Mouse (Mus musculus) hindbrain, embryonic 12.5 days (tissue): Measurements from ENCODE around the gene Elovl6. TPM values are rescaled to one million over a fixed set of nuclear protein-coding genes. Genes with fewer than 3 reads are reported as not detected.
A peak's percentile ranks its signal among the peaks of the same experiment; 100 is the strongest.

Experiments used
- ATAC-seq: fragments of 200-750 bp; cut with Nextera tagmentation; 2 replicates; pipeline ENCODE4 v1.8.0; 2017; ENCODE audit warnings: moderate TSS enrichment; ENCODE audit not compliant: low FRiP score
- H3K27ac ChIP-seq: fragments of 300-500 bp; sonication (generic); 2 replicates; pipeline ENCODE4 v1.5.1; 2016; ENCODE audit warnings: mild to moderate bottlenecking
- H3K27me3 ChIP-seq: fragments of 300-500 bp; sonication (generic); 2 replicates; pipeline ENCODE4 v1.6.1; 2016; ENCODE audit warnings: mild to moderate bottlenecking
- H3K36me3 ChIP-seq: fragments of 300-500 bp; sonication (generic); 2 replicates; pipeline ENCODE4 v1.6.1; 2016; ENCODE audit warnings: mild to moderate bottlenecking
- H3K4me1 ChIP-seq: fragments of 300-500 bp; sonication (generic); 2 replicates; pipeline ENCODE4 v1.6.1; 2016
- H3K4me2 ChIP-seq: fragments of 300-500 bp; sonication (generic); replicated peaks from 2 replicates; pipeline ENCODE4 v1.6.1; 2016; ENCODE audit warnings: mild to moderate bottlenecking
- H3K4me3 ChIP-seq: fragments of 300-500 bp; sonication (generic); 2 replicates; pipeline ENCODE4 v1.5.1; 2016; ENCODE audit warnings: mild to moderate bottlenecking
- H3K9ac ChIP-seq: fragments of 300-500 bp; sonication (generic); 2 replicates; pipeline ENCODE4 v1.6.1; 2016; ENCODE audit warnings: mild to moderate bottlenecking, moderate library complexity
- H3K9me3 ChIP-seq: fragments of 300-500 bp; sonication (generic); replicated peaks from 2 replicates; pipeline ENCODE4 v1.6.1; 2016; ENCODE audit warnings: mild to moderate bottlenecking
- WGBS: fragments of 180-500 bp; shearing (Covaris S2); methylation state at CpG from one replicate; pipeline ENCODE4 v1.1.7; 2016; 5-methylcytosine and 5-hydroxymethylcytosine counted together
- polyA plus RNA-seq: library from polyadenylated mRNA; unstranded; fragments of >200 nt; fragmentation: Nextera tagmentation; extraction: Ambion mirVana; gene quantifications from 2 replicates; pipeline ENCODE4 v1.2.1, GENCODE M21; 2016

Gene Elovl6
- polyA plus RNA-seq, result 33.1 and 39.2 TPM in 2 replicates

- H3K4me3 ChIP-seq, result peak within 1 kb of the TSS; percentile 88
- H3K27me3 ChIP-seq, result no peaks in the 10 kb centered on the region
- peaks cover 23% of the 10 kb centered on the region for H3K4me1 ChIP-seq
- H3K27ac ChIP-seq, result peak within 1 kb of the TSS; percentile 99
- peak; percentile 67 for ATAC-seq
- H3K9me3 ChIP-seq, result no peaks in the 10 kb centered on the region
- under 1% methylated on average over 35 of the region's 35 CpGs for WGBS
- H3K36me3 ChIP-seq, result no peaks in the 10 kb centered on the region
- H3K4me2 ChIP-seq, result peak within 1 kb of the TSS; percentile 69
- H3K9ac ChIP-seq, result peak within 1 kb of the TSS; percentile 97
These were observed at the start of gene Elovl6 for GRCm38 (mm10) chr3:129532180-129532864. Gene Elovl6, plus strand, starts transcription at chr3:129532355.

- no peak overlapping the region for H3K9ac ChIP-seq
- no peaks in the 10 kb centered on the region for H3K9me3 ChIP-seq
- no peaks in the 10 kb centered on the region for H3K36me3 ChIP-seq
- H3K27ac ChIP-seq, result no peak overlapping the region
- H3K4me3 ChIP-seq, result no peak overlapping the region
- H3K27me3 ChIP-seq, result no peaks in the 10 kb centered on the region
- no peak for ATAC-seq
- WGBS, result 89% methylated on average over 4 of the region's 4 CpGs
- H3K4me2 ChIP-seq, result no peak overlapping the region
- no peaks in the 10 kb centered on the region for H3K4me1 ChIP-seq
These were observed 43.4 kb upstream of the Elovl6 start for GRCm38 (mm10) chr3:129488774-129489173.

GRCm38 (mm10) chr3:129494123-129494522 is 38.0 kb upstream of the Elovl6 start:
- Histone ChIP-seq H3K9me3 (no peaks in the 10 kb centered on the region), H3K27ac (no peak overlapping the region), H3K9ac (no peak overlapping the region), H3K36me3 (no peaks in the 10 kb centered on the region), H3K4me3 (no peak overlapping the region), H3K27me3 (no peaks in the 10 kb centered on the region), H3K4me2 (no peak overlapping the region), H3K4me1 (no peaks in the 10 kb centered on the region)
- ATAC-seq, result no peak
- 93% methylated on average over 10 of the region's 10 CpGs for WGBS

GRCm38 (mm10) chr3:129494731-129495130 is 37.4 kb upstream of the Elovl6 start:
- ATAC-seq, result no peak
- Histone ChIP-seq H3K4me1 (no peaks in the 10 kb centered on the region), H3K9me3 (no peaks in the 10 kb centered on the region), H3K36me3 (no peaks in the 10 kb centered on the region), H3K4me2 (no peak overlapping the region), H3K9ac (no peak overlapping the region), H3K27ac (no peak overlapping the region), H3K4me3 (no peak overlapping the region), H3K27me3 (no peaks in the 10 kb centered on the region)
- WGBS, result 95% methylated on average over 4 of the region's 4 CpGs

- 92% methylated on average over 7 of the region's 7 CpGs for WGBS
- ATAC-seq, result no peak
- no peak overlapping the region for H3K4me3 ChIP-seq
- H3K9ac ChIP-seq, result no peak overlapping the region
- no peaks in the 10 kb centered on the region for H3K27me3 ChIP-seq
- no peaks in the 10 kb centered on the region for H3K9me3 ChIP-seq
- no peaks in the 10 kb centered on the region for H3K4me1 ChIP-seq
- H3K36me3 ChIP-seq, result no peaks in the 10 kb centered on the region
- H3K27ac ChIP-seq, result no peak overlapping the region
- no peak overlapping the region for H3K4me2 ChIP-seq
These were observed 28.4 kb upstream of the Elovl6 start for GRCm38 (mm10) chr3:129503781-129504180.

- Histone ChIP-seq H3K9me3 (no peaks in the 10 kb centered on the region), H3K27ac (no peak overlapping the region), H3K4me3 (no peak overlapping the region), H3K27me3 (no peaks in the 10 kb centered on the region), H3K36me3 (no peaks in the 10 kb centered on the region), H3K9ac (no peak overlapping the region), H3K4me1 (no peaks in the 10 kb centered on the region), H3K4me2 (no peak overlapping the region)
- WGBS, result 85% methylated on average over 6 of the region's 6 CpGs
- no peak for ATAC-seq
These were observed 27.2 kb upstream of the Elovl6 start for GRCm38 (mm10) chr3:129504928-129505327.

GRCm38 (mm10) chr3:129507736-129508135 is 24.4 kb upstream of the Elovl6 start:
- no peak for ATAC-seq
- Histone ChIP-seq H3K4me1 (no peaks in the 10 kb centered on the region), H3K27ac (no peak overlapping the region), H3K27me3 (no peaks in the 10 kb centered on the region), H3K9ac (no peak overlapping the region), H3K4me2 (no peak overlapping the region), H3K4me3 (no peak overlapping the region), H3K9me3 (no peaks in the 10 kb centered on the region), H3K36me3 (no peaks in the 10 kb centered on the region)
- 94% methylated on average over 1 of the region's 1 CpGs for WGBS

- H3K9me3 ChIP-seq, result no peaks in the 10 kb centered on the region
- H3K4me2 ChIP-seq, result no peak overlapping the region
- H3K9ac ChIP-seq, result no peak overlapping the region
- H3K4me1 ChIP-seq, result no peaks in the 10 kb centered on the region
- no peaks in the 10 kb centered on the region for H3K36me3 ChIP-seq
- no peak for ATAC-seq
- H3K4me3 ChIP-seq, result no peak overlapping the region
- H3K27me3 ChIP-seq, result no peaks in the 10 kb centered on the region
- H3K27ac ChIP-seq, result no peak overlapping the region
These were observed 23.6 kb upstream of the Elovl6 start for GRCm38 (mm10) chr3:129508571-129508970.

- H3K4me3 ChIP-seq, result no peak overlapping the region
- 92% methylated on average over 10 of the region's 10 CpGs for WGBS
- ATAC-seq, result no peak
These were observed 22.4 kb upstream of the Elovl6 start for GRCm38 (mm10) chr3:129509725-129510124.

GRCm38 (mm10) chr3:129515863-129516436 is 16.2 kb upstream of the Elovl6 start:
- H3K36me3 ChIP-seq, result no peaks in the 10 kb centered on the region
- no peak for ATAC-seq
- no peaks in the 10 kb centered on the region for H3K27me3 ChIP-seq

More at GRCm38 (mm10) chr3:129509725-129510124, 22.4 kb upstream of the Elovl6 start:
- Histone ChIP-seq H3K9me3 (no peaks in the 10 kb centered on the region), H3K9ac (no peak overlapping the region), H3K27me3 (no peaks in the 10 kb centered on the region), H3K4me2 (no peak overlapping the region), H3K27ac (no peak overlapping the region), H3K4me1 (no peaks in the 10 kb centered on the region), H3K36me3 (no peaks in the 10 kb centered on the region)

GRCm38 (mm10) chr3:129520499-129520898 is 11.7 kb upstream of the Elovl6 start:
- Histone ChIP-seq H3K4me2 (no peak overlapping the region), H3K9me3 (no peaks in the 10 kb centered on the region), H3K4me3 (no peak overlapping the region), H3K36me3 (no peaks in the 10 kb centered on the region), H3K9ac (no peak overlapping the region), H3K27ac (no peak overlapping the region), H3K27me3 (no peaks in the 10 kb centered on the region), H3K4me1 (no peaks in the 10 kb centered on the region)
- WGBS, result 77% methylated on average over 4 of the region's 4 CpGs
- no peak for ATAC-seq

More at GRCm38 (mm10) chr3:129515863-129516436, 16.2 kb upstream of the Elovl6 start:
- WGBS, result 95% methylated on average over 3 of the region's 3 CpGs
- Histone ChIP-seq H3K9ac (no peak overlapping the region), H3K27ac (no peak overlapping the region), H3K4me2 (no peak overlapping the region), H3K9me3 (no peaks in the 10 kb centered on the region), H3K4me3 (no peak overlapping the region), H3K4me1 (no peaks in the 10 kb centered on the region)

- Histone ChIP-seq H3K4me3 (no peak overlapping the region), H3K4me2 (no peak overlapping the region), H3K27me3 (no peaks in the 10 kb centered on the region), H3K9ac (no peak overlapping the region), H3K4me1 (no peaks in the 10 kb centered on the region), H3K36me3 (no peaks in the 10 kb centered on the region), H3K27ac (no peak overlapping the region), H3K9me3 (no peaks in the 10 kb centered on the region)
- ATAC-seq, result no peak
- WGBS, result 91% methylated on average over 10 of the region's 10 CpGs
These were observed 8.6 kb upstream of the Elovl6 start for GRCm38 (mm10) chr3:129523456-129524143.
